8 mouse cellular contexts compared by ENCODE assay signal in genomic region chr19:41481030-41481886, GRCm38 (mm10). TPM values are rescaled to one million over a fixed set of nuclear protein-coding genes. Genes with fewer than 3 reads are reported as not detected.
DNase-seq lines count a peak whose midpoint lies in the region; ATAC-seq and TF ChIP-seq lines count a peak whose summit lies in the region.

No protein-coding gene starts in this region.

- no peaks in the 10 kb centered on the region for H3K36me3 ChIP-seq in E14TG2a.4 (ENCODE audit: insufficient read depth, low read length)
- H3K36me3 ChIP-seq in heart, postnatal 0 days (replicated peaks; ENCODE audit: control insufficient read depth, insufficient read depth, low read length): no peaks in the 10 kb centered on the region

- peak; percentile 93 for TF ChIP-seq CTCF in E14TG2a.4 (conservative IDR thresholded peaks at IDR 0.05; ENCODE audit: low read length)
- peak; percentile 76 for TF ChIP-seq CTCF in heart, postnatal 0 days (IDR thresholded peaks at IDR 0.05; ENCODE audit: low read depth)

- H3K9me3 ChIP-seq in E14TG2a.4 (ENCODE audit: low read length): no peaks in the 10 kb centered on the region
- H3K9me3 ChIP-seq in heart, postnatal 0 days (replicated peaks; ENCODE audit: control insufficient read depth, low read length): no peaks in the 10 kb centered on the region

- H3K4me2 ChIP-seq in heart, postnatal 0 days (ENCODE audit: low read depth, low read length): peak overlapping the region; percentile 88

- H3K4me1 ChIP-seq in E14TG2a.4 (replicated peaks; ENCODE audit: low read depth, low read length): peaks cover 72% of the 10 kb centered on the region
- H3K4me1 ChIP-seq in heart, postnatal 0 days (ENCODE audit: control insufficient read depth, insufficient read depth): peaks cover 4% of the 10 kb centered on the region; the same call in 1 of the 2 replicates

- peak; percentile 48 for DNase-seq in WW6 (ENCODE audit: low read depth, low spot score)
- peak; percentile 68 for DNase-seq in embryo, embryonic 9.5 days (ENCODE audit: extremely low spot score)
- DNase-seq in heart, postnatal 0 days (ENCODE audit: low spot score): peak; percentile 47
- DNase-seq in kidney, postnatal 36 days: peak; percentile 49 to 55
- DNase-seq in lung, postnatal 10 days: peak; percentile 61
- peak; percentile 85 for DNase-seq in retina, embryonic 14.5 days (ENCODE audit: low spot score)

- H3K27ac ChIP-seq in heart, postnatal 0 days (ENCODE audit: low read depth): peak overlapping the region; percentile 99; the same call in 1 of the 2 replicates

- no peaks in the 10 kb centered on the region for H3K27me3 ChIP-seq in E14TG2a.4 (ENCODE audit: insufficient read depth, low read length)
- H3K27me3 ChIP-seq in heart, postnatal 0 days (ENCODE audit: control insufficient read depth, insufficient read depth, low read length): no peaks in the 10 kb centered on the region

- no peak for TF ChIP-seq EP300 in heart, postnatal 0 days (IDR thresholded peaks at IDR 0.05; ENCODE audit: low read depth)

- WGBS in heart, postnatal 0 days: 10% methylated on average over 15 of the region's 15 CpGs

- no peak for ATAC-seq in heart, postnatal 0 days (ENCODE audit: insufficient read depth, low read depth)
- ATAC-seq in inflammation-experienced regulatory T-cells, adult 6 months: no peak

- H3K9ac ChIP-seq in heart, postnatal 0 days (replicated peaks; ENCODE audit: low read depth, low read length): no peak overlapping the region

- peak overlapping the region; percentile 86 for H3K4me3 ChIP-seq in E14TG2a.4 (replicated peaks; ENCODE audit: low read length)
- peak overlapping the region; percentile 95 for H3K4me3 ChIP-seq in heart, postnatal 0 days (ENCODE audit: low read depth, low read length)

RNA-seq across cellular contexts. Expression of gene Lcor, which starts 1.2 kb away (rescaled TPM):
- 7.0 and 8.0 TPM in 2 replicates for total RNA-seq in heart, postnatal 0 days (2014; rRNA removed; ENCODE audit: low replicate concordance)
- 5.8 and 7.5 TPM in 2 replicates for polyA plus RNA-seq in heart, postnatal 0 days (2015; fragmentation: Nextera tagmentation; extraction: Ambion mirVana)
- polyA plus RNA-seq in inflammation-experienced regulatory T-cells, adult 6 months (2017; shearing (Covaris generic)): 10 to 100 TPM; 12.8 to 22.3 (median 15.7) TPM
